Mouse (Mus musculus): Measurements from ENCODE around the gene 4921501E09Rik. TPM values are rescaled to one million over a fixed set of nuclear protein-coding genes. Genes with fewer than 3 reads are reported as not detected.

4921501E09Rik gene
- polyA plus RNA-seq, 1 experiment from 2014 or later: not detected

Other genes with a start within 250 kb of the 4921501E09Rik start
- gene Zfp799, start 237.8 kb downstream of the 4921501E09Rik start, polyA plus RNA-seq (2015; fragmentation: Nextera tagmentation; extraction: Ambion mirVana): 1.2 and 1.7 TPM in 2 replicates
- gene Zfp870, start 176.4 kb downstream of the 4921501E09Rik start, polyA plus RNA-seq (2015; fragmentation: Nextera tagmentation; extraction: Ambion mirVana): 1.6 TPM in 2 replicates
- not detected in 2 replicates for gene Cyp4f14, start 150.7 kb downstream of the 4921501E09Rik start, polyA plus RNA-seq (2015; fragmentation: Nextera tagmentation; extraction: Ambion mirVana)
- gene Cyp4f13, start 120.7 kb downstream of the 4921501E09Rik start, polyA plus RNA-seq (2015; fragmentation: Nextera tagmentation; extraction: Ambion mirVana): 6.7 and 8.2 TPM in 2 replicates
- 3.9 and 4.2 TPM in 2 replicates for gene Zfp472, start 102.2 kb downstream of the 4921501E09Rik start, polyA plus RNA-seq (2015; fragmentation: Nextera tagmentation; extraction: Ambion mirVana)
- 2.5 and 3.0 TPM in 2 replicates for gene Zfp952, start 74.9 kb downstream of the 4921501E09Rik start, polyA plus RNA-seq (2015; fragmentation: Nextera tagmentation; extraction: Ambion mirVana)
- gene Zfp763, start 34.7 kb downstream of the 4921501E09Rik start, polyA plus RNA-seq (2015; fragmentation: Nextera tagmentation; extraction: Ambion mirVana): 2.2 and 2.3 TPM in 2 replicates
- 1.1 and 1.2 TPM in 2 replicates for gene Zfp563, start 21.3 kb upstream of the 4921501E09Rik start, polyA plus RNA-seq (2015; fragmentation: Nextera tagmentation; extraction: Ambion mirVana)
- gene Morc2b, start 71.6 kb upstream of the 4921501E09Rik start, polyA plus RNA-seq (2015; fragmentation: Nextera tagmentation; extraction: Ambion mirVana): not detected in 2 replicates
- gene Olfr55, start 100.4 kb upstream of the 4921501E09Rik start, polyA plus RNA-seq (2015; fragmentation: Nextera tagmentation; extraction: Ambion mirVana): not detected in 2 replicates
- gene Olfr239, start 123.2 kb upstream of the 4921501E09Rik start, polyA plus RNA-seq (2015; fragmentation: Nextera tagmentation; extraction: Ambion mirVana): not detected in 2 replicates
- gene Olfr1564, start 153.6 kb upstream of the 4921501E09Rik start, polyA plus RNA-seq (2015; fragmentation: Nextera tagmentation; extraction: Ambion mirVana): not detected in 2 replicates
- 4.2 and 4.3 TPM in 2 replicates for gene Zfp955a, start 187.1 kb upstream of the 4921501E09Rik start, polyA plus RNA-seq (2015; fragmentation: Nextera tagmentation; extraction: Ambion mirVana)
- gene Olfr63, start 196.6 kb upstream of the 4921501E09Rik start, polyA plus RNA-seq (2015; fragmentation: Nextera tagmentation; extraction: Ambion mirVana): 0.02 TPM in 1 of 2 replicates, not detected in the other
- 2.2 and 2.3 TPM in 2 replicates for gene Zfp955b, start 221.5 kb upstream of the 4921501E09Rik start, polyA plus RNA-seq (2015; fragmentation: Nextera tagmentation; extraction: Ambion mirVana)

All from liver, embryonic 15.5 days (tissue).